Mouse (Mus musculus) midbrain, embryonic 13.5 days (tissue): Measurements from ENCODE around the gene Srebf2. TPM values are rescaled to one million over a fixed set of nuclear protein-coding genes. Genes with fewer than 3 reads are reported as not detected.

Experiments
- ATAC-seq: fragments of 200-750 bp; cut with Nextera tagmentation; 2 replicates; pipeline ENCODE4 v1.8.0; 2017; ENCODE audit warnings: mild to moderate bottlenecking, moderate TSS enrichment, moderate library complexity
- H3K27ac ChIP-seq: fragments of 300-500 bp; sonication (generic); 2 replicates; pipeline ENCODE4 v1.5.1; 2015; ENCODE audit warnings: inconsistent platforms, mild to moderate bottlenecking, moderate library complexity
- H3K27me3 ChIP-seq: fragments of 300-500 bp; sonication (generic); 2 replicates; pipeline ENCODE4 v1.6.1; 2015; ENCODE audit warnings: mild to moderate bottlenecking, inconsistent platforms
- H3K36me3 ChIP-seq: fragments of 300-500 bp; sonication (generic); 2 replicates; pipeline ENCODE4 v1.6.1; 2015; ENCODE audit warnings: mild to moderate bottlenecking, inconsistent platforms
- H3K4me1 ChIP-seq: fragments of 300-500 bp; sonication (generic); replicated peaks from 2 replicates; pipeline ENCODE4 v1.6.1; 2015; ENCODE audit warnings: inconsistent platforms
- H3K4me2 ChIP-seq: fragments of 300-500 bp; sonication (generic); replicated peaks from 2 replicates; pipeline ENCODE4 v1.6.1; 2015; ENCODE audit warnings: moderate library complexity, mild to moderate bottlenecking, inconsistent platforms
- H3K4me3 ChIP-seq: fragments of 300-500 bp; sonication (generic); replicated peaks from 2 replicates; pipeline ENCODE4 v1.5.1; 2015; ENCODE audit warnings: mild to moderate bottlenecking, inconsistent platforms
- H3K9ac ChIP-seq: fragments of 300-500 bp; sonication (generic); replicated peaks from 2 replicates; pipeline ENCODE4 v1.6.1; 2015; ENCODE audit warnings: mild to moderate bottlenecking, inconsistent platforms
- H3K9me3 ChIP-seq: fragments of 300-500 bp; sonication (generic); 2 replicates; pipeline ENCODE4 v1.6.1; 2016; ENCODE audit warnings: mild to moderate bottlenecking, inconsistent platforms
- WGBS: fragments of 180-500 bp; shearing (Covaris S2); methylation state at CpG from one replicate; pipeline ENCODE4 v1.1.7; 2015; 5-methylcytosine and 5-hydroxymethylcytosine counted together
- polyA plus RNA-seq: library from polyadenylated mRNA; unstranded; fragments of >200 nt; fragmentation: Nextera tagmentation; extraction: Ambion mirVana; gene quantifications from 2 replicates; pipeline ENCODE4 v1.2.1, GENCODE M21; 2015

Gene Srebf2
- polyA plus RNA-seq, 1 experiment from 2014 or later: 225 TPM

DNA sequence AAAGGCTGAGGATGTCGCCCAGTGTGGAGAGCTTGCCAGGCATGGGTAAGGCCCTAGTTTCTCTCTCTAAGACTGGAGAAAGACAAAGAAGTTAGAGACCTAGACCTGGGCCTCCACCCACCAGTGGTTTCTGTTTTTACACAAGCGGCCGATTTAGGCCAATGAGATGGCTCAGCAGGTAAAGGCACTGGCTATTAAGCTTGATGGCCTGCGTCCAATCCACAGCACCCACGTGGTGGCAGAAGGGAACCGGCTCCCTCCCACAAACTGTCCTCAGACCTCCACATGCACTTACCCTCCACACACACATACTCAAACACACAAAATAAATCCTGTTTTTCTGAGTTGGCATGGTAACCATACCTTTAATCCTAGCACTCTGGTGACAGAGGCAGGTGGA, 55.1 kb downstream of the Srebf2 start:
- no peak overlapping the region for H3K4me2 ChIP-seq
- 94% methylated on average over 6 of the region's 6 CpGs for WGBS

DNA sequence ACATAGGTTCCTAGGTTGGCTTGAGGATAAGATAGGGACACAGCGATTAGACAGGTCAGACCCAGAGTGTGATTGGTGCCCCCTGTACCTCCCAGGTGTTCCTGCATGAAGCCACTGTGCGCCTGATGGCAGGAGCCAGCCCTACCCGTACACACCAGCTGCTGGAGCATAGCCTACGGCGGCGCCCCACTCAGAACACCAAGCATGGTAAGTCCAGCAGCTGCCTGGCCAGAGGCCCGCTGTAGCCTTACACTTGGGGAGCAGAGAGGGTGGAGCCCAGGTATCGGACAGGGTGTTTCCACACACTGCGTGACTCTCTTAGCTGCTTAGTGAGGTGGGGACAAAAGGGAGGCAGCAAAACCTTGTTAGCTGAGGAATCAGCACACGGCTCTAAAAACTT, 56.1 kb downstream of the Srebf2 start:
- WGBS: 95% methylated on average over 10 of the region's 10 CpGs
- peaks cover 30% of the 10 kb centered on the region for H3K27me3 ChIP-seq
- H3K9ac ChIP-seq: no peak overlapping the region
- ATAC-seq: no peak
- no peak overlapping the region for H3K4me3 ChIP-seq
- no peak overlapping the region for H3K27ac ChIP-seq
- H3K36me3 ChIP-seq: peaks cover 83% of the 10 kb centered on the region
- H3K9me3 ChIP-seq: no peaks in the 10 kb centered on the region
- H3K4me2 ChIP-seq: no peak overlapping the region
- peaks cover 40% of the 10 kb centered on the region for H3K4me1 ChIP-seq

More for the DNA sequence above, 55.1 kb downstream of the Srebf2 start:
- no peak overlapping the region for H3K9ac ChIP-seq
- no peaks in the 10 kb centered on the region for H3K9me3 ChIP-seq
- peaks cover 21% of the 10 kb centered on the region for H3K27me3 ChIP-seq
- peaks cover 93% of the 10 kb centered on the region for H3K36me3 ChIP-seq
- no peak overlapping the region for H3K27ac ChIP-seq
- no peak overlapping the region for H3K4me3 ChIP-seq
- ATAC-seq: no peak
- H3K4me1 ChIP-seq: peaks cover 32% of the 10 kb centered on the region

DNA sequence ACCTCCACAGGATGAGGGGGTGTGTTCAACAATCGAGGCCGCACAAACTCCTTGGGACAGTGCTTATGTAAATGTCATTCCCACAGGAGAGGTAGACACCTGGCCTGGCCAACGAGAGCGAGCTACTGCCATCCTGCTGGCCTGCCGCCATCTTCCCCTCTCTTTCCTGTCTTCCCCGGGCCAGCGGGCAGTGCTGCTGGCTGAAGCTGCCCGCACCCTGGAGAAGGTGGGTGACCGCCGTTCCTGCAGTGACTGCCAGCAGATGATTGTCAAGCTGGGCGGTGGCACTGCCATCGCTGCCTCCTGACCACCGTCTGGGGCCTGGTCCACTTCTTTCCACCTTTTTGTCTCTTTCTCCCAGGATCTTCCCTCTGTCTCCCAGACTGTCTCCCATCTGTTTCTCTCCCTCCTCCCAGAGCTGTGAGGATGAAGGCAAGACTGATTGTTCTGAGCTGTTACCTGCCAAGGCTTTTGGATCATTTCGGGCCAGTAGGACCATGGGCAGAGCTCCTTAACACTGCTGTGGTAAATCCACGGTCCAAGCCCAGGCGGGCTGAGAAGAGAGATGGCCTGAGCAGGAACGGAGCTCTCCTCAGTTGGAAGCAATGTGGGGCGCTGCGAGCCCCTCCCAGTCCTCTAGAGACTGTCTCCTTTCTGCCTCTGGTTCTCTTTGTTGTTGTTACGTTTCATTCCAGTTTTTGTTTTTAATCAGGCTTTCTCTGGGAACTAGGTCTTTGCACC, 56.8 kb downstream of the Srebf2 start:
- H3K4me3 ChIP-seq: no peak overlapping the region
- H3K27me3 ChIP-seq: peaks cover 36% of the 10 kb centered on the region
- no peaks in the 10 kb centered on the region for H3K9me3 ChIP-seq
- H3K4me1 ChIP-seq: peaks cover 40% of the 10 kb centered on the region
- H3K4me2 ChIP-seq: no peak overlapping the region
- WGBS: 68% methylated on average over 20 of the region's 20 CpGs
- peak overlapping the region; percentile 39; the same call in 1 of the 2 replicates for H3K27ac ChIP-seq
- peak overlapping the region; percentile 50; the same call in 1 of the 2 replicates for H3K9ac ChIP-seq
- peaks cover 76% of the 10 kb centered on the region for H3K36me3 ChIP-seq
- ATAC-seq: no peak

DNA sequence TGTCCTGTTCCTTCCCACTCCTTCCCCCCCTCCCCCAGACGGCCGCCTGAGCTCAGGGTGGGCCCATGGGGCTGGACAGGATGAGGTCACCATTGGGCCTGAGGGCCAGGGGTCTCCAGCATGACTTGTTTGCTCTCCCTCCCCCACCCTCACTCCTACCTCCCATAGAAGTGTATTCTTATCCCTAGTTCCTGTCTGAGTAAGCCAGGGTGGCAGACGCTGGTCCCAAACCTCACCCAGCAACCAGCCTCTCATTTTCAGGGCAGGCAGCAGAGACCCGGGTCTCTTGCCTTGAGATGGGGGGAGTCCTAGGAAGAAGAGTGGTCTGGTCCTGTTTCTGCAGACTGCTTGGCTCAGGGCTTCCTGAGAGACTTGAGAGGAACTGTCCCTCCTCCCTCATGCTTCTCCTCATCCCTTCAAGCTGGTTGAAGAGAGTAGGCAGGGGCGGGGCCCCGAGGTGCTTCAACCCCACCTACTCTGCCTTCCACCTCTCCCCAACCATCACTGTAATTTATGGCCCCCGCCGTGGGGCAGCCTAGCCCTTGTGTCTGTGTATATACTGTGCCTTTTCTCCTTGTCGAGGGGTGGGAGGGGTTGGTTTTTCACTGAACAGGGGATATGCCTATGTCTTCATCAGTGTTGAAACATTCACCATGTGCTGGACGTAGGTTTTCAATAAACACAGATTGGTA, 57.8 kb downstream of the Srebf2 start:
- ATAC-seq: no peak
- Histone ChIP-seq H3K27ac (no peak overlapping the region), H3K36me3 (peaks cover 66% of the 10 kb centered on the region), H3K4me1 (peaks cover 40% of the 10 kb centered on the region), H3K27me3 (peaks cover 46% of the 10 kb centered on the region), H3K9me3 (no peaks in the 10 kb centered on the region), H3K9ac (no peak overlapping the region; the same call in 1 of the 2 replicates), H3K4me2 (no peak overlapping the region), H3K4me3 (no peak overlapping the region)
- 67% methylated on average over 10 of the region's 10 CpGs for WGBS

DNA sequence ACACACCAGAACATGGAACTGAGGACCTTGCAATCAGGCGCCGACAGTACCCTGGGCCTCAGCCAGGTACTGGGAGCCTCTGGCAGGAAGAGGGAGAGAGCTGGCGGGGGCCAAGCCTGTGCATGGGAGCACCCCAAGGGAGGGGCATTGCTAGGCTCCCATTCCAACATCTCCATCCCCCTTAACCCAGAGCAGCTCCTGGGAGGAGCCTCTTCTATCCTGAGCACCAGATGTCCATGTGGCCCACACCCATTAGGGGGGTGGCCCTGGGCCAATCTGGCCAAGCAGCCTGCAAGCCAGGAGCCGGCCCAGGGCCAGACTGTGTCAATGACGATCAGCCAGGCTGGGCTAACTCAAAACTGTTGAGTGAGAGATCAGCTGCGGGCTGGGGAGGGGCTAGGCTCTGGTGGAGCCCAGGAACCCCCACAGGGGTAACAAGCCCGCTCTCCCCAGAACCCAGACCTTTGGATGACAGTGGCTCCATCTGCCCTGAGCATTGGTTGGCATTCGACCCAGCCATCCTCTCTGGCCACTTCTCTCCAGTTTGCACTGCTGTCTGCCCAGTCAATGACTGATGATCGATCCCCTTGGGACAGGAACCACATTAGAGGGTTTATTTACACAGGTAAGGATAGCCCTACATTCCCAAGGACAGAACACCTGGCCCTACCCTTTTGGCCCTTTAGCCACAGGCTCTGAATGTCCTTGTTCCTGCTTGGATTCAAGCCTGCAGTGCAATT, 59.6 kb downstream of the Srebf2 start:
- Histone ChIP-seq H3K36me3 (peaks cover 51% of the 10 kb centered on the region), H3K9me3 (no peaks in the 10 kb centered on the region), H3K4me2 (no peak overlapping the region), H3K4me1 (peaks cover 46% of the 10 kb centered on the region), H3K4me3 (no peak overlapping the region), H3K27me3 (peaks cover 63% of the 10 kb centered on the region), H3K9ac (0 out of 2 replicates have a peak overlapping the region, but pooled peaks have one; percentile 32), H3K27ac (0 out of 2 replicates have a peak overlapping the region, but pooled peaks have one; percentile 9)
- peak; percentile 75 for ATAC-seq
- WGBS: 55% methylated on average over 9 of the region's 9 CpGs

DNA sequence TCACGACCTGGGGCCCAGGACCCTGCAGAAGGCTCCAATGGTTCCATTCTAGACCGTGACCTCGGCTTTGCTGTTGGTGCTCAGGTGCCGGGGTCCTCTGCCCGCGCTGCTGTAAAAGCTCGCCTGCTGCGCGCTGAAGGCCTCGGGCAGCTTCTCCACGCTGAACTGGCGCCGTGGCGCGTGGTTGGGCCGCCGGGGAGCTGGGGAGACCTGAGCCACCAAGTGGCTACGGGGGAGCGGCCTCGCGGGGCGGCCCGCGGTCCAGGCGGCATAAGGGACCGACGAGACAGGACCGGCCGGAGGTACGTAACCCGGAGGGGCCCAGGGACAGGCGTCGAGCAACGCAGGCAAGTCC, 60.1 kb downstream of the Srebf2 start:
- peaks cover 51% of the 10 kb centered on the region for H3K4me1 ChIP-seq
- H3K27ac ChIP-seq: no peak overlapping the region
- 9% methylated on average over 34 of the region's 34 CpGs for WGBS
- peak overlapping the region; percentile 35 for H3K4me2 ChIP-seq
- peak overlapping the region; percentile 32; the same call in 1 of the 2 replicates for H3K9ac ChIP-seq
- H3K27me3 ChIP-seq: peaks cover 69% of the 10 kb centered on the region
- peaks cover 45% of the 10 kb centered on the region for H3K36me3 ChIP-seq
- H3K4me3 ChIP-seq: peak overlapping the region; percentile 6
- H3K9me3 ChIP-seq: no peaks in the 10 kb centered on the region
- no peak for ATAC-seq

DNA sequence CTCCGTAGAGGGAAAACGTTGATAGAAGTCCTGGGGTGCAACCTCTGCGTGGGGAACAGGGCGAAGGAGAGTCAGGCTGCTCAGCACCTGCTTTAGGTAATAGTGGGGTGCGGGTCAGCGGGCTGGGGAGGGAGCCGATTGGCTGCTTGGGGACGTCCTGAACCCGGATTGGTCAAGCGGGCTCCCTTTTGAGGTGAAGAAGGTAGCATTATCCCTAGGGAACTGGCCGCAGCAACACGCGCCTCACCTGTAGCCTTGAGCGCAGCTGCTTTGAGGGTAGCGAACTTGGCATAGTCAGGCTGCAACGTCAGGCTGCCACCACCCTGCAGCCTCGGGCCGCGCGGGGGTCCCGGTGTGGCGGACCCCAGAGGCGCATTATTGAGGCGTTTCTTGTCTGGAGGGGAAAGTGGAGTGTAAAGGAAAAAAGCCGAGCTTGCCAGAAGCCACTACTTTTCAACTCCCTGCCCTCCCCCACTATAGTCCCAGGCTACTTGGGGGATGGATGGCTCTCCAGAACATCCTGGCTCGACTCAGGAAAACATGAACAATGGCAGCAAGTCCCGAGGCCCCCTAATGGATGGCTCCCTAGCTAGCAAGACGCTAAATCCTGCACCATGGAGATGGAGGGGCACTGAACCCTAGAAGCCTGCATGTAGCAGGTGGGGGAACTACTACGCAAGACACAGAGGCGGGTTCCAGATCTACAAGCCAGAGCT, 60.7 kb downstream of the Srebf2 start:
- peak overlapping the region; percentile 32; the same call in 1 of the 2 replicates for H3K9ac ChIP-seq
- H3K9me3 ChIP-seq: no peaks in the 10 kb centered on the region
- peak overlapping the region; percentile 35 for H3K4me2 ChIP-seq
- H3K27me3 ChIP-seq: peaks cover 75% of the 10 kb centered on the region
- peak overlapping the region; percentile 6 for H3K4me3 ChIP-seq
- H3K4me1 ChIP-seq: peaks cover 57% of the 10 kb centered on the region
- ATAC-seq: no peak
- H3K27ac ChIP-seq: no peak overlapping the region
- WGBS: 11% methylated on average over 30 of the region's 30 CpGs
- peaks cover 40% of the 10 kb centered on the region for H3K36me3 ChIP-seq

DNA sequence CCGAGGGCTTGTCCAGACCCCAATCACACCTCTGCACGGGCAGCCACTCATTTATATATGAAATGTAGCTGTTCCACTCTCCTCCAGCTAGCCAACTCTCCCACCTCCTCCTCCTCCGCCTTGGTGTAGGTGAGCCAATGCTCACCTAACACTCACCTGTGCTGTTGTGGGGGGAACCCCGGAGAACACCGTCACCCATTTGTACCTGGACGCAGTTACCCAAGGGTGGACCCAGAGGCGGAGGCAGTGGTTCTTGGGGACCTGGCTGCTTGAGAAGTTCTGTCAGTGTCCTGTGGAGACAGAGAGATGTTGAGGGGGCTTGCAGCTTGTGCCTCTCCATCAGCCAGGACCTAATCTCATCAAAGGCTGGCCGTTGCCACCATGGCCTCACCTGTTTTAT, 61.3 kb downstream of the Srebf2 start:
- Histone ChIP-seq H3K4me3 (no peak overlapping the region), H3K4me2 (no peak overlapping the region), H3K9me3 (no peaks in the 10 kb centered on the region), H3K9ac (no peak overlapping the region), H3K4me1 (peaks cover 60% of the 10 kb centered on the region), H3K27me3 (peaks cover 81% of the 10 kb centered on the region), H3K27ac (no peak overlapping the region), H3K36me3 (peaks cover 33% of the 10 kb centered on the region)
- ATAC-seq: no peak
- 81% methylated on average over 8 of the region's 8 CpGs for WGBS

DNA sequence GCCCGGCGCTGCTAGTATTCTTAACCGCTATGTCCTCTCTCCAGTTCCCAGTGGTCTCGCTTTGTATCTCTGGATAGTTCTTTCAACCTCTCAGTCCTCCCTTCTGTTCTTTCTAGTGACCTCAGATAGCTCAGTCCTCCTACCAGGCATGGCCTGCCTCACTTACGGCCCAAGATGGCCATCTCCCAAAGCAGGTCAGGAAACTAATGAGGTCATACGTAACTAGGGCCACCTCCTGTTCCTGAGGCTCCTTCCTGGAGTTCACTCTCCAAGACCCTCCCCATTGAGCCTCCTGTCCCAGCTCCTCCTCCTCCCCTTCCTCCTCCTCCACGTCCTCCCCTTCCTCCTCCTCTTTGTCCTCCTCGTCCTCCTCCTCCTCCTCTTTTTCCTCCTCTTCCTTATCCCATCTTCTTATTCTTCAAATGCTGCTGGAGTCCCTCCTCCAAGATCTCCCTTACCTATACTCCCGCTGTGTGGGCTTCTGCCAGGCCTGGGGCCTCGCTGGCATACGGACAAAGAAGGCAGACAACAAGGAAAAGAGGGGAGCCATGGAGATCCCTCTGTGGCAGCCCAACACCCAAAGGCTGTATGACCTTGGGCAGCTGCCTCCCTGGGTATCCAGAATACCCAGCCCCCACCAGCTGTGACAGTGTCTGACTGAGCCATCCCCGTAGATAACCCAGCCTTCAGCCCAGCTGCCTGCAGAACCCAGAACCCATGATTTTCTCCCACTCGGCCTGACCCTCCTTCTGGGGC, 62.5 kb downstream of the Srebf2 start:
- ATAC-seq: no peak
- H3K4me3 ChIP-seq: no peak overlapping the region
- 78% methylated on average over 13 of the region's 13 CpGs for WGBS

DNA sequence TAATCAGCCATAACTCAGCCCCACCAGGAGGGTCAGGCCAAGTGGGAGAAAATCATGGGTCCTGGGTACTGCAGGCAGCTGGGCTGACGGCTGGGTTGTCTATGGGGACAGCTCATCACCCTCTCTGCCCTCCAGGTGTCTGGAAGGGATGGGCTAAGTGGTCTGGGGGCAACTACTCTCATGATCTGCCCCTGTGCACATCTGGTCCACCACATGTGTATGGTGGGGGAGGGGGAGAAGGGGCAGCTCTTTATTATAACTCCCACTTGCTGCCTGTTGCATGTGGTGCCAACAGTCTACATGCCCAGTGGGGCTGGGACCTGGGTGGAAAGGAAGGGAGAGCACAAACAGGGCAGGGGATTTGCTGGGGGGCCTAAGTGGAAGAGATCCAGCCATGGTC, 63.8 kb downstream of the Srebf2 start:
- H3K9me3 ChIP-seq: no peaks in the 10 kb centered on the region
- H3K36me3 ChIP-seq: peaks cover 8% of the 10 kb centered on the region
- H3K4me3 ChIP-seq: no peak overlapping the region
- H3K27ac ChIP-seq: no peak overlapping the region
- 33% methylated on average over 1 of the region's 1 CpGs for WGBS
- peaks cover 96% of the 10 kb centered on the region for H3K27me3 ChIP-seq
- no peak overlapping the region for H3K9ac ChIP-seq
- H3K4me2 ChIP-seq: no peak overlapping the region
- peaks cover 41% of the 10 kb centered on the region for H3K4me1 ChIP-seq
- ATAC-seq: no peak

More for the DNA sequence above, 62.5 kb downstream of the Srebf2 start:
- Histone ChIP-seq H3K4me2 (no peak overlapping the region), H3K9me3 (no peaks in the 10 kb centered on the region), H3K4me1 (peaks cover 49% of the 10 kb centered on the region), H3K27ac (no peak overlapping the region), H3K36me3 (peaks cover 21% of the 10 kb centered on the region), H3K27me3 (peaks cover 91% of the 10 kb centered on the region), H3K9ac (no peak overlapping the region)

DNA sequence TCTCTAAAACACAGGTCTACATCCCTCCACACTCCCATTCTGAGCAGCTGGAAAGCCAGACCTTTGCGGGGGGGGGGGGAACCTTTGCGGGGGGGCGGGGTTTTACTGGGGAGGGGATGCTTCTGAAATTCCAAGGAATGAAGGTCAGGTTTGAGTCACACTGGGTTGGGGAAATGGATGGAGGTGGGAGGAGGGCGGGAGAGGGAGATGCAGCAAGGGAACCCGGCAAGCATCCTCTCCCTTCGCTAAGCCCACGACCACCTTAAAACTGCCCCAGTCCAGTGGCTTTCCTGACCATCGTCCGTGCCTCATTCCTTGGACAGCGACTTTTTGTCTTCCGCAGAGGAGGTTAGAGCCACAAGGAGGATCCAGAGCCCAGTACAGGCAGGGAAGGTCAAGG, 64.3 kb downstream of the Srebf2 start:
- Histone ChIP-seq H3K36me3 (peaks cover 3% of the 10 kb centered on the region; the same call in 1 of the 2 replicates), H3K4me1 (peaks cover 41% of the 10 kb centered on the region), H3K27ac (no peak overlapping the region), H3K4me2 (peak overlapping the region; percentile 61), H3K27me3 (peaks cover 96% of the 10 kb centered on the region), H3K9me3 (no peaks in the 10 kb centered on the region), H3K4me3 (peak overlapping the region; percentile 42), H3K9ac (no peak overlapping the region)
- no peak for ATAC-seq
- WGBS: 2% methylated on average over 11 of the region's 11 CpGs
